Mouse (Mus musculus) hematopoietic stem cell, adult 5-6 weeks (primary cell): ENCODE measurements at regions not wholly inside any gene's neighbourhood (a gene's known extent, or its start where the extent isn't known, plus 50 kb on each side); places are given as distances from the start of the nearest gene placed in this dataset.
A peak's percentile ranks its signal among the peaks of the same experiment; 100 is the strongest.

Source experiments
- ATAC-seq, 2 experiments: fragments of 125-278 bp in 1 of 2; replicated peaks in 1 of 2; 2 replicates each; pipeline ENCODE4 v1.8.0; 2016 to 2017; ENCODE audit warnings: inconsistent platforms in 2 of 2, mild to moderate bottlenecking in 2 of 2, moderate number of reproducible peaks in 2 of 2, low read depth in 1 of 2, moderate TSS enrichment in 1 of 2; ENCODE audit not compliant: low FRiP score in 2 of 2, poor library complexity in 2 of 2, severe bottlenecking in 2 of 2, insufficient read depth in 1 of 2, low TSS enrichment in 1 of 2

- ATAC-seq, result no peak
Measured at GRCm38 (mm10) chr14:14544236-14544635, 143.1 kb downstream of the Olfr721-ps1 start.

- no peak for ATAC-seq
Measured at GRCm38 (mm10) chr14:14552201-14552600, 149.9 kb upstream of the Slc4a7 start.

- no peak for ATAC-seq
Measured at GRCm38 (mm10) chr14:14574851-14575250, 127.2 kb upstream of the Slc4a7 start.

DNA sequence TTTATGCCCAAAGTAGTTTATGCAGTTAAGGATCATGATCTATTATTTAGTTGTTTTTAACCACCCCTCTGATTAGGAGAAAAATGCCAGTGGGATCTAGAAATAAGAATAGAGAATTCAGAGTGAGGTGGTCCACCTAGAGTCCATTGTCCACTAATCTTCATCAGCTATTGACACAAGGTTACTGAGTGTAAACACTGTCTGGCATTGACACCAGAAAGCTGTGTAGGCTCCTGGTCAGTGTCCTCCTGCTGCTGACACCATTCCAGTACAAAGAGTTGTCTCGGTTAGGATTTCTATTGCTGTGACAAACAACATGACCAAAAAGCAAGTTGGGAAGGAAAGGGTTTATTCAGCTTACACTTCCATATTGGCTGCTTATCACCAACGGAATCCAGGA lies 110.1 kb upstream of the Slc4a7 start:
- ATAC-seq, result no peak

- peak in 1 of 2 experiments; percentile 46; a peak in 1 of 4 replicates for ATAC-seq
Measured at GRCm38 (mm10) chr14:14594753-14595152, 107.3 kb upstream of the Slc4a7 start.

GRCm38 (mm10) chr14:14596057-14596809 lies 105.8 kb upstream of the Slc4a7 start:
- no peak for ATAC-seq

- peak; percentile 34 to 48 for ATAC-seq
Measured at GRCm38 (mm10) chr14:14599586-14599985, 102.5 kb upstream of the Slc4a7 start.

DNA sequence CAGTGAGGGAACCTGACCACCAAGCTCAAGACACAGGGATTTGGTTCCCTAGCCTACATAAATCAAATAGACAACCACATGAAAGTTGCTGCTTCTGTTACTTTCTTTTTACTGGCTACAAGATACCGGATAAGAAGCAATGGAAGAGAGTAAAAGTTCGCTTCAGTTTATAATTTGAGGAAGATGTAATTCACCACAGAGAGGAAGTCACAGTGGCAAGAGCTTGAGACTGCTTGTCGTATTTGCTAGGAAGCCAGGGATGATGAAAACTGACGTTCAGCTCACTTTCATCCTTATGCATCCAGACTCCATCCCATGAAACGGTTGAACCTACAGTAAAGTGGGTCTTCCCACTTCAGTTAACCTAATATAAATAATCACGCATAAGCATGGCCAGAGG lies 102.1 kb upstream of the Slc4a7 start:
- ATAC-seq, result peak; percentile 67 to 72

- peak in 1 of 2 experiments; percentile 19; a peak in 1 of 4 replicates for ATAC-seq
Measured at GRCm38 (mm10) chr14:14603439-14603838, 98.6 kb upstream of the Slc4a7 start.

GRCm38 (mm10) chr14:14607074-14607473 lies 95.0 kb upstream of the Slc4a7 start:
- ATAC-seq, result no peak

DNA sequence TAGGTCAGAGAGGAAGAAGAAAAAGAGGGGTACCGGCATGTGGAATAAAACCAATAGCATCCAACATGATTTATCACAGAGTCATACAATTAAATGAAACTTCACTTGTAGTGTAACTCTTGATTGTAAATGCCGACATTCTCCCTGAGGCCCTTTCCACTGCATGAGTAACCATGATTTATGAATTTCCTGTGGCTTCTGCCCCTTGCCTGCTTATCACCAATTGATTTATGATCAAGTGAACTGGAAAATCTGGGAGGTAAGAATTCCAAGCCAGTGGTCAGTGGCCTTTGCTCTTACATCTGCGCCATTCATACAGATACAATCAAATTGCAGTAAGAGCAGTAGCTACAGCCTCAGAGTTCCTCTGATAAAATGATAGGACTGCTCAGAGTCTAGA lies 89.8 kb upstream of the Slc4a7 start:
- peak in 1 of 2 experiments; percentile 22; a peak in 1 of 4 replicates for ATAC-seq

- no peak for ATAC-seq
Measured at GRCm38 (mm10) chr14:14620316-14620715, 81.8 kb upstream of the Slc4a7 start.

DNA sequence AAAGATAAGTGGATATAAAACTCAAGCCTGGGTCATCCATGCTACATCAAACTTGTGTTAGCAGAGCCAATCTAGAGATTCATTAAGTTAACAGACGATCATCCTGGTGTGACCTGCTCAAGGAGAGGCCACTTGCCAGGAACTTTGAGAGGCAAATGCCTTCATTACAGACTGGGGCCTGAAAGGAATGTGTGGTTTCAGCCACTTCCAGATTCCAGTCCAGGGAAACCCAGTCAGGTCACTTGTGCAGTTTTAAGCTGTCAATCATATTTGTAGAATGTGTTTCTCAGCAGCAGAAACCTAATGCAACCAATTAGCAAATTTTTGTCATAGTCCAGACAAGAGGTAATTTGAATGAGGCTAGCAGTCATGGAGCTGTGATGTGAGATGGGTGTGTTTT lies 73.4 kb upstream of the Slc4a7 start:
- ATAC-seq, result no peak

DNA sequence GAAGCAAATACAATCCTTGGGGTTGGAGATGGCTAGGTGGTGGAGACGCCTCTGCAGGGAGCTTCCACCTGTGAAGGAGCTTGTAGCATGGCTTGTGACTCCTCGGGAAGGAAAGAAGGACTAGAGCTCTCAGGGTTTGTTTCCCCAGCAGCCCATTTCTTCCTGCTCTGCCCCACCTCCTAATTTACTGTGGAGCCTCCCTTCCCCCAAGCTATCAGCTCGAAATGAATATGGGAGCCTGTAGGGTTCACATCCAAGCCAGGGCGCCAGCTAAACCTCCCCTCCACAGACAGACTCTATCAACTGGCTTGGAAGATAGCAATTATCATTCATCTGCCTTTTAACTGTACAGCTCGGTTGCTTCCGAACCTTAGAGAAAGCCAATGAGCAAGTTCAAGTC lies 70.3 kb upstream of the Slc4a7 start:
- no peak for ATAC-seq

DNA sequence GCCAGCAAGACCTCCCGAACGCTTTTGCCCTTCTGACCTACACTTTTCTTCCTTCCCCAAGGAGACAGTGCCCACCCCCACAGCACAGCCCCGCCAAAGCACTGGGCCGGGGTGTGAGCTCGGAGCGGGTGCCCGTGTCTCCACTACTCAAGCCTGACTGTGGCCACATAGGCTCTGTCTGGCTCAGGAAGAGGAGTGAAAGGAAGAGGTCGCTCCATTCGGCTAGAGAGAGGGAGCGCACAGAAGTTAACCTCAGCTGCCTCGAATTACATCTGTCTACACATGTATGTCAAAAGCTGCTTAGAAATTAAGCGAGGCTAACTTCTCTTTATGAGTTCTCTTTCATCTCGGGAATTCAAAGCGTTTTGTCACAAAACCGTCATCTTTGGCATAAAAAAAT lies 69.6 kb upstream of the Slc4a7 start:
- peak; percentile 63 to 69 for ATAC-seq

DNA sequence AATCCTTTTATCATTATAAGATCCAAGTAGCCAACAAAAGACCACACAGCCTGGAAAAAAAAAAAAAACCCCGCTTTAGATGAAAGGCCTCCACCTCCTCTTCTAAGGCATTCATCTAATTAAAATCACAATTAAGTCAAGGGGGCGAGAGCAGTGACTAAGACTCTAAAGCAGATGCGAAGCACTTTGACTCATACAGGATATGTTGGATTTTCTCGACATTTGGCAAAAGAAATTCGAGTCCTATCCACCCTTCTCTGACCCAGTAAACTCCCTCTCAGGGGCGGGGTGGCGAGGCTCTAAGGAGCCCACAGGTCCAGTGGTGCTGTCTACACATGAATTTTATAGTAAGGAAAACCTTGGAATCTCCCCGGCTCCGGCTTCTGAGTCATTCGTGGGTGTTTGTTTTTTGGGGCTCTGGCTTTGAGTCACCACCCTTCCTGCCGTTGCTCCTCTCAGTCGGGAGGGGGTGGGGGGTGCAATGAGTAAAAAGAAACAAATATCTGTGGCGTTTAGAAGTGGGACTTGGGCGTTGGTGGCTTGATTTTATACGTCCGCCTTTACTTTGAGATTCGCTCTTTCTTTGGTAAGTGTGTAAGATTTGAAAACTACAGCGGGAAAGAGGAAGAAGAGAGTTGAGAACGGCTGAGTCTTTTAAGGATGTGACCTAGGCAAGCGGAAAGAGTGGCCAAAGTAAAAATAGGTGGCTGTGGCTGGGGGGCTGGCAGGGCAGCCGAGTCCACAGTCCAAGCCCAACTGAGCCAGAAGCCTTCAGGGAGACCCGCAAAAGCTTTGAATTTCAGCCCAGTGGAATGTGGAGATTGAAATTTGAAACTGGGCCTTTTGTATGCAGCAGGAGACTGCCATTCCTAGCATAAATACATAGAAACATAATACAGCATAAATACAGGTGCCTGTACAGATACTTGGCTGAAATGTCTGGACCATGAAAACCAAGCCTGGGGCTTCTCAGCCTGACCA lies 68.8 kb upstream of the Slc4a7 start:
- ATAC-seq, result peak; percentile 74 to 76

DNA sequence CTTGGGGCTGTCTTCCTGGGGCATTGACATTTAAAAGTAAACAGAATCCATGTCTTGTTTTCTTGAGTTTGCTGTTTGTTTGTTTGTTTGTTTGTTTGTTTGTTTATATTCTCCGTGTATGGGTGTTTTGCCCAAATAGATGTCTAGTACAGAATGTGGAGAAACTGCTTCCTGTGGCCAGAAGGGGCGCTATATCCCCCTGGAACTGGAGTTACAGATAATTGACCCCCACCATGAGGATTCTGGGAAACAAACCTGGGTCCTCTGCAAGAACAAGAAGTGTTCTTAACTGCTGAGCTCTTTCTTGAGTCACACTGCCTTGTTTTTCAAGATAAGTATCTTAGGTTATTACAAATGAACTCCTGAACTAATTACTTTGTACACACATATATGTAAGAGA lies 68.1 kb upstream of the Slc4a7 start:
- no peak for ATAC-seq
